Mouse (Mus musculus): ENCODE results near the gene Rdh9. TPM values are rescaled to one million over a fixed set of nuclear protein-coding genes. Genes with fewer than 3 reads are reported as not detected.

The Rdh9 gene
- 3.4 and 31.0 TPM in 2 replicates for polyA plus RNA-seq (2012; rRNA removed; ENCODE audit: low replicate concordance)

GRCm38 (mm10) chr10:127776011-127776410 lies at the start of gene Rdh9:
Rdh9 (plus strand) TSS chr10:127776386.

GRCm38 (mm10) chr10:127739083-127739660 lies 37.0 kb upstream of the Rdh9 start, which contains the start of gene Zbtb39:
Zbtb39 (plus strand) TSS chr10:127739538.

GRCm38 (mm10) chr10:127751548-127751947 lies 24.6 kb upstream of the Rdh9 start, which contains the start of gene Gpr182:
Gpr182 (minus strand) TSS chr10:127751732.

DNA sequence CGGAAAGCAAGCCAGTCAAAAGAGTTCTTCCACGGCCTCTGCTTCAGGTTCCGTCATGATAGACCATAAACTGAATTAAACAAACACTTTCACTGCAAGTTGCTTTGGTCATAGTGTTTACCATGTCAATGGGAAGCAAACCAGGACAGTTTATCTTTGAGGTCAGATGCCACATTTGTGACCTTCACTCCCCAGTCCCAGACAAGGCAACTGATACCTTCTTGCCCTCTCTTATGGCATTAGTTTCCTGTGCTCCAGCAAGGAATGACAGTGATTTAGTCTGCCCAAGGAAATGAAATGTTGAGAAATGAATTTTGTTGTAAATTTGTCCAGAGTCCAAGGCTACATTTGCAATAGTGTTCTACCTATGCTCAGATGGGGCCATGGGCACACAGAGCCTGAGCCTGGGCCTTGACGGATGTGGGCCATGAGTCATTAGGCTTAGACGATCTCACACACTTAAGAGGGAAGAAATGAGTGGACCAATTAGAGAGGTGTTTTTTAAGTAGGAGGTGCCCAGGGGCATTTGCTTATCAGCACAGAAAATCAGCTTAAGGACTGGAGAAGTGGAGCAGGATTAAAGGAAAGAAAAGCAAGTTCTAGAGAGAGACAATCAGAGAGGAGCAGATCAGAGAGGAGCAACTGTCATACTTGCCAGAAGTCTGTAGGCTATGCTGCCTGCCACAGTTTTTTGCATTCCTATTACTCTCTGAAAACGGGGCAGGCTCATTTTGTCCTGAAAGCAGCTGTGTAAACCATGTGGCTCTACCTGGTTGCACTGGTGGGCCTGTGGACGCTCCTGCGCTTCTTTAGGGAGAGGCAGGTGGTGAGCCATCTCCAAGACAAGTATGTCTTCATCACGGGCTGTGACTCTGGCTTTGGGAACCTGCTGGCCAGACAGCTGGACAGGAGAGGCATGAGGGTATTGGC lies 16.7 kb upstream of the Rdh9 start, which contains the start of the genes Rdh1 and Rdh16f1:
Rdh1 (plus strand) TSS at position 541 of the 930 bp plus-strand sequence.
Rdh16f1 (plus strand) TSS at position 607 of the 930 bp plus-strand sequence.

GRCm38 (mm10) chr10:127800891-127801290 lies 24.7 kb downstream of the Rdh9 start, which contains the start of gene Rdh16:
Rdh16 (plus strand) TSS chr10:127801152.

Other genes with a start within 250 kb of the Rdh9 start
- gene Nxph4, start 241.8 kb upstream of the Rdh9 start, polyA plus RNA-seq (2012; rRNA removed; ENCODE audit: low replicate concordance), result 0.15 TPM in 2 replicates
- gene Lrp1, start 155.2 kb upstream of the Rdh9 start, polyA plus RNA-seq (2012; rRNA removed; ENCODE audit: low replicate concordance), result 134 and 192 TPM in 2 replicates
- 52.2 and 71.9 TPM in 2 replicates for gene Stat6, start 133.4 kb upstream of the Rdh9 start, polyA plus RNA-seq (2012; rRNA removed; ENCODE audit: low replicate concordance)
- 1.3 and 1.6 TPM in 2 replicates for gene Nemp1, start 109.5 kb upstream of the Rdh9 start, polyA plus RNA-seq (2012; rRNA removed; ENCODE audit: low replicate concordance)
- gene Nab2, start 107.8 kb upstream of the Rdh9 start, polyA plus RNA-seq (2012; rRNA removed; ENCODE audit: low replicate concordance), result 25.5 and 39.5 TPM in 2 replicates
- gene Myo1a, start 71.2 kb upstream of the Rdh9 start, polyA plus RNA-seq (2012; rRNA removed; ENCODE audit: low replicate concordance), result 179 and 405 TPM in 2 replicates
- gene Tac2, start 51.9 kb upstream of the Rdh9 start, polyA plus RNA-seq (2012; rRNA removed; ENCODE audit: low replicate concordance), result 0.32 TPM in 1 of 2 replicates, not detected in the other
- gene Zbtb39, start 36.8 kb upstream of the Rdh9 start, polyA plus RNA-seq (2012; rRNA removed; ENCODE audit: low replicate concordance), result 3.1 and 4.5 TPM in 2 replicates
- 1.1 and 2.3 TPM in 2 replicates for gene Gpr182, start 24.7 kb upstream of the Rdh9 start, polyA plus RNA-seq (2012; rRNA removed; ENCODE audit: low replicate concordance)
- 0.06 TPM in 1 of 2 replicates, not detected in the other for gene Rdh1, start 16.7 kb upstream of the Rdh9 start, polyA plus RNA-seq (2012; rRNA removed; ENCODE audit: low replicate concordance)
- not detected in 2 replicates for gene Rdh16f1, start 16.6 kb upstream of the Rdh9 start, polyA plus RNA-seq (2012; rRNA removed; ENCODE audit: low replicate concordance)
- gene Rdh16, start 24.8 kb downstream of the Rdh9 start, polyA plus RNA-seq (2012; rRNA removed; ENCODE audit: low replicate concordance), result 2.1 and 3.5 TPM in 2 replicates
- gene Rdh19, start 73.5 kb downstream of the Rdh9 start, polyA plus RNA-seq (2012; rRNA removed; ENCODE audit: low replicate concordance), result not detected in 2 replicates
- gene Rdh16f2, start 90.1 kb downstream of the Rdh9 start, polyA plus RNA-seq (2012; rRNA removed; ENCODE audit: low replicate concordance), result 2.6 and 5.4 TPM in 2 replicates
- gene Rdh7, start 112.4 kb downstream of the Rdh9 start, polyA plus RNA-seq (2012; rRNA removed; ENCODE audit: low replicate concordance), result 40.9 and 82.5 TPM in 2 replicates
- gene Sdr9c7, start 122.1 kb downstream of the Rdh9 start, polyA plus RNA-seq (2012; rRNA removed; ENCODE audit: low replicate concordance), result 0.15 and 0.32 TPM in 2 replicates
- 33.8 and 58.5 TPM in 2 replicates for gene Hsd17b6, start 231.2 kb downstream of the Rdh9 start, polyA plus RNA-seq (2012; rRNA removed; ENCODE audit: low replicate concordance)
- gene Prim1, start 238.8 kb downstream of the Rdh9 start, polyA plus RNA-seq (2012; rRNA removed; ENCODE audit: low replicate concordance), result 0.87 and 1.6 TPM in 2 replicates